Mouse (Mus musculus): ENCODE data around the gene Stat3.
A peak's percentile ranks its signal among the peaks of the same experiment; 100 is the strongest.

Gene Stat3

DNA sequence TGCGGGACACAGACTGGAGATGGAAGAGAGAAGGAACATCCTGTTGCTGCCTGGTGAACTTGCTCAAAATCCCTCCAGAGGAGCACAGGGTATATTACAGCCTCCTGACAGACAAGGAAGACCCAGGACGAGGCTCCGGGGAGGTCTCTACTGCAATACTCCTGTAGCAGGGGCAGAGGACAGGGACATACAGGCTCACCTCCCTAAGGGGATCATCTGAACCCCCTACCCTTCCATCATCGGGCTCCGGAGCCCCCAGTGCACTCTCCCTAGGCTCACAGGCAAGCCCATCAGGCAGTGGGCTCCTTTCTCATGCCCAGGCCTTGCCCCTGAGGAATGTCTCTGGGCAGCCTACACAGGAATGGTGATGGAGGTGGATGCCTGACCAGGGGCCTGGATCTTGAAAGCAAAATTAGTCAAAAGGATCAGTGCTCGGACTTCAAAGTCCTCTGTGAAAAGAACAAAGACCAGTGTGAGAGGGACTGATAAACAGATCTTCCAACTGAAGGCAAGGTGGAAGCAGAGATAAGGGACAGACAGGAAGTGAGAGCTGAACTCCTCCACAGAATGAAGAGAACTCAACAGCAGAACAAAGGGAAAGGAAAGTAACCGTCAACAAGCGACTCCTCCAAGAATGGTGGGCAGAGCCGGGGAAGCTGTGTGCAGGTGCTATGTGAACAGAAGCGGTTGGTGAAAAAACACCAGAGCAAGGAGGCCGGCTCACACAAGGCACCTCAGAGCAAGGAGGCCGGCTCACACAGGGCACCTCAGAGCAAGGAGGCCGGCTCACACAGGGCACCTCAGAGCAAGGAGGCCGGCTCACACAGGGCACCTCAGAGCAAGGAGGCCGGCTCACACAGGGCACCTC lies 47.9 kb downstream of the Stat3 start:
- no peak for DNase-seq (ENCODE audit: extremely low read depth, low read depth, low spot score)

DNA sequence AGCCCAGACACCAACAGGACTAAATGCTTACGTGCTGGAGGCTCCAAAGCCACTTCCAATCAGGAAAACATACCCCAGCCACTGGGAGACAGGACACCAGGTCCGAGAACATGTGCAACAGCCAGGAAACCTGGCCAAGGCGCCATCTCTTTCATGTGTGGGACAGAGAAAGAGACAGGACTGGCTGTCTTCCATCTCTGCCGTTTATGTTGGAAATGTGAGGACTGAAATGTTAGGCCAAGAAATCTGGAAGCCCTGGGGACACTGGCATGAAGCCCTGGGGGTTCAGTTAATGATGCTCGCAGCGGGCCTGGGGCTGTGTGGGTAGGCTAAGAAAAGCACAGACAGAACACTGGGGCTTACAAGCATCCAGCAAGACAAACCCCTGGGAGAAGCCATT lies 48.9 kb downstream of the Stat3 start:
- peak; percentile 56 for DNase-seq (ENCODE audit: extremely low read depth, low read depth, low spot score)

DNA sequence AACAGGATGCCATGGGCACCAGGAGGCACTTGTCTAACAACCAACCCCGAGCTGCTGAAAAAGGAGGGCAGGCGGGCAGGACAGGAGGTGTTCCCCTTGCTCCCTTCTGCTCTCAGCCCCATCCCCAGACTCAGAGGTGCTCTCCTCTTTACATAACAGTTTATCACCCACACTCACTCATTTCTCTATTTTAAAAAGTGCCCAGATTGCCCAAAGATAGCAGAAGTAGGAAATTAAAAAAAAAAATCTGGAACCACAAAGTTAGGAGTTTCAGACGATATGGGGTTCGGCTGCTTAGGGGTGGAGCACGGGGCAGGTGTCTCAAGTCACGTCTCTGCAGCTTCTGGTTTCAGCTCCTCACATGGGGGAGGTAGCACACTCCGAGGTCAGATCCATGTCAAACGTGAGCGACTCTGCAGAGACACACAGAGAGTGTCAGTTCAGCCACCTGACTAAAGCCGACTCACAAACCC lies 51.0 kb downstream of the Stat3 start:
- no peak for DNase-seq (ENCODE audit: extremely low read depth, low read depth, low spot score)

- DNase-seq (ENCODE audit: extremely low read depth, low read depth, low spot score) = no peak
Measured at GRCm38 (mm10) chr11:100887764-100888163, 51.6 kb downstream of the Stat3 start.

DNA sequence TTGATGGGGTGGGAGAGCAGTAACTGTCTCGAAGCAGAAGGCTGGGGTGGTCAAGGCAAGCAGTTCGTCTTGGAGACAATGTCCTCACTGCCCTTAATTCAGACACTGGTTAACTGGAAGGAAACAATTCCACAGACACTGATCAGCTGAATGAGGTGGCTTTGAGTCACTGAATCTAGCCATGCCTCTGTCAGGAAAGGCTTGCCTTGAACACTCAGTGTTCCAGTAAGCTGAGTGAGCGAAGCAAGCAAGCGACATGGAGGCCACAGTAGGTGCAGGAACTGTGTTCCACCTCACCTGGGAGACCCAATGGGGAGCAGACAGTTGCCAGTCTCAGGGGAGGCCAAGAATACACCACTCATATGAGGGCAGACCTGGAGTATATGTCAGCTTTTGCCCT lies 52.1 kb downstream of the Stat3 start:
- no peak for DNase-seq (ENCODE audit: extremely low read depth, low read depth, low spot score)

DNA sequence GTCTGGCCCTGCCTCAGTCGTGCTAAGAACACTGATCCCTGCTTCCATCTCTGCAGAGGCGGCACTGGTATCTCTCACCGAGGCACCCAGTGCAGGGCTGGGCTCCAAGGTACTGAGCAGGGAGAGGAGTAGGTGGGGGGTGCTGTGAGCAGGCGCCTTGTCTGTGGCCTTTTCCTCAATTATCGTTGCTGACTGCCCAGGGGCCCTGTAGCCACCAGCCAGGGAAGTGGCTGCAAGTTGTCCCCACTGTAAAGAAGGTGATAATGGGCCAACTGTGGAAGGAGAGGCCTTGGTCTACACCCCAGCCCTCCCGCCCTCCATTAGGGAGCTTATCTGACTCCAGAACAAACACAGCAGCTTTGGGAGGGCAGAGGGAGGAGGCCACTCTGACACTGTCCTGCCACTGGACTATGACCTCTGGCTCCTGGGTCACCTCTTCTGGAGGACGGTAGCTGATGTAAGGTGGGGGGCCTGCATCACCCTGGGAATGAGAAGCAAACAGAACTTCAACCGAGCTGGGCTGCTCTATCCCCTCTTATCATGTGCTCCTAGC lies 53.1 kb downstream of the Stat3 start:
- no peak for DNase-seq (ENCODE audit: extremely low read depth, low read depth, low spot score)

GRCm38 (mm10) chr11:100885472-100885871 lies 53.9 kb downstream of the Stat3 start:
- DNase-seq (ENCODE audit: extremely low read depth, low read depth, low spot score) = no peak

- no peak for DNase-seq (ENCODE audit: extremely low read depth, low read depth, low spot score)
Measured at GRCm38 (mm10) chr11:100883640-100884039, 55.7 kb downstream of the Stat3 start.

- no peak for DNase-seq (ENCODE audit: extremely low read depth, low read depth, low spot score)
Measured at GRCm38 (mm10) chr11:100879321-100880078, 59.8 kb downstream of the Stat3 start.

DNA sequence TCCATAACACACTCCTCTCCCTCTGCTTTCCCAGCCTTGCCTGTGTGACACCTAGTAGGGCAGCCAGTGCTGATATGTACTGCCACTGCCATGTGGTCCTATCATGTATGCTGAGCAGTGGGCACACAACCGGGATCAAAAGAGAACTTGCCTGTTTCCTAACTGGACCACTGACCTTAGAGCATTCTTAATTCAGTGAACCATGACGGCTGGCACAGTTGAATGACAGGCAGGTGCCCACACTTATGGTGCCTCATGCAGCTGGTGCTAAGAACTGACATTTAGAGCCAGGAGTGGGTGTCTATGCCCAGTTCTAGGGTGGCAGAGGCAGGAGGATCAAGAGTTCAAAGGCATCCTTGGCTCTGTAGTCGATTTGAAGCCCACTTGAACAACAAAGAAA lies 63.6 kb downstream of the Stat3 start:
- DNase-seq (ENCODE audit: extremely low read depth, low read depth, low spot score) = no peak

DNA sequence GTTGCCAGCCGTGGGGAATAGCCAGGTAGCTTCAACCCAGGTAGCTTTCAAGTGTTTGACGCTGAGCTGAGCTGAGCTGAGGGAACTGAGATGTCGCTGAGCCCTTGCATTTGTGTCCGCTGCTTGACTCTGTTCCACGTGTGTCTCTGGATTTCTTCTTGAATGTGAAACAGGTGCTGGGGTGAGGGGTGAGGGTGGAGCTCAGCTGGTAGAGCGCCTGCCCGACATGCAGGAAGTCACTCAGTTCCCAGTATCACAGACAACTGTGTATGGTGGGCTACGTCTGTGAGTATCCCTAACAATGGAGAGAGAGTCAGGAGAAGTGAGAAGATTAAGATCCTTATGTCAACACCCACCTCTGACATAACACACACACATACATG lies 68.4 kb downstream of the Stat3 start:
- DNase-seq (ENCODE audit: extremely low read depth, low read depth, low spot score) = no peak

DNA sequence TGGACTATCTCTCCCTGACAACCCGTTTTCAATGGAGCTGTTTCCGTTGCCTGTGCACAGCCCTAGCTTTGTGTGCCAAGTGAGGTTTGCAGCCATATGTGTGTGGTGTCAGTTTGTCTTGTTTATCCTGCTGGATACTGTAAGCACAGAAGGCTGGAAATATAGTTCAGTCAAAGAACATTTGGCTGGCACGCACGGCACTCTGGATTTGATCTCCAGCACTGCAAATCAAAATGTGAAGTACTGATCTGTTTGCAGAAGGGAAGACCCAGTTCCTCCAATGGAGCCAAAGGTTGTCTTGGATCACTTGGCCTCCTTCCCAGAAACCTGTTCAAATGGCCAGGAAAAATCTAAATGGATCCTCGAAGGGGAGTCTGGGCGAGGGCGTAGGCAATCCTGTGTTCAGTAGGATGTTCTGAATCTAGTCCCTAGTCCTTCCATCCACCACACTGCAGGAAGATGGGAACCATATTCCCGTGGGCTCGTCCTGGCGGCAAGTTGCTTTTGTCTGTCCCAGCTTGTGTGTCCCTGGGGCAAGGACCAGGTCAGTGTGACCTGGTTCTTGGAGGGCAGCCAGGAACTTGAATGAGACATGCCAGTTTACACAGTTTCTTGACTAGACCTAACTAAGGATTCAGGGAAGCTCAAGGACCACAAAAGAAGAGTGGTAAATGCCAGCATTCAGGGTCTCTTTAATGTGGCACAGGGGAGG lies 68.9 kb downstream of the Stat3 start:
- peak; percentile 52 for DNase-seq (ENCODE audit: extremely low read depth, low read depth, low spot score)

DNA sequence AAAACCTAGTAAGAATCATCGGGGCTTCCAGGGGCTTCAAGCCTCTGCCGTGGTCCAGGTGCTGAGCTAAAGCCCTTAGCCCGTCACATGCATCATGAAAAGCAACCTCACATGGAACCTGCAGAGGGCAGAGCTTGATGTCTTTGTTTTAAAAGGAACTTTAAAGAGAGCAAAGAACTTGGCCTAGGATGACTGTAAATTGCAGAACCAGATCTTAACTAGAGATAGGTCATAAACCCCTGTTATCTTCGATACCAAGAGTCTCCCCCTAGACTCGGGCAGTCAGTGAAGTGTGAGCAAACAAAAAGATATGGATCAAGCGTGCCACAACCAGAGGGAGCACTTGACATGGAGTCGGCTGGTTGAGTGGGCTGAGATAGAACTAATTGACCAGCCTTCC lies 73.7 kb downstream of the Stat3 start:
- no peak for DNase-seq (ENCODE audit: extremely low read depth, low read depth, low spot score)

DNA sequence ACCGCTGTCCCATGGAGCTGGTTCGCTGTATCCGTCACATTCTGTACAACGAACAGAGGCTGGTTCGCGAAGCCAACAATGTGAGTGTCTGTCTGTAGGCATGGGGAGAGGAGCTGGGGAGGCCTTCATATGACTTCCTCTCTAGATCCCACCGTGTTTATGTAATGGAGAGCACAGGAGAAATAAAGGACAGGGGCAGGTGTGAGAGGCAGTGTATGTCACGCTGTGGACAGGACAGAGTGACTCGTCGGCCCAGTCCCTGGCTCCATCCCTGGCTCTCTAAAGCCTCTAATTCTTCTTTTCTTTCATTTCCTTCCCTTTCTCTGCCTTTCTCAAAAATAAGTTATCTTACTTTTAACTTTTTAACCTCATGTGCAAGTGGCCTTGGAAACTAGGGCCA lies 76.2 kb downstream of the Stat3 start:
- DNase-seq (ENCODE audit: extremely low read depth, low read depth, low spot score) = no peak

- no peak for DNase-seq (ENCODE audit: extremely low read depth, low read depth, low spot score)
Measured at GRCm38 (mm10) chr11:100861836-100862235, 77.5 kb downstream of the Stat3 start.

GRCm38 (mm10) chr11:100861335-100861734 lies 78.0 kb downstream of the Stat3 start:
- no peak for DNase-seq (ENCODE audit: extremely low read depth, low read depth, low spot score)

DNA sequence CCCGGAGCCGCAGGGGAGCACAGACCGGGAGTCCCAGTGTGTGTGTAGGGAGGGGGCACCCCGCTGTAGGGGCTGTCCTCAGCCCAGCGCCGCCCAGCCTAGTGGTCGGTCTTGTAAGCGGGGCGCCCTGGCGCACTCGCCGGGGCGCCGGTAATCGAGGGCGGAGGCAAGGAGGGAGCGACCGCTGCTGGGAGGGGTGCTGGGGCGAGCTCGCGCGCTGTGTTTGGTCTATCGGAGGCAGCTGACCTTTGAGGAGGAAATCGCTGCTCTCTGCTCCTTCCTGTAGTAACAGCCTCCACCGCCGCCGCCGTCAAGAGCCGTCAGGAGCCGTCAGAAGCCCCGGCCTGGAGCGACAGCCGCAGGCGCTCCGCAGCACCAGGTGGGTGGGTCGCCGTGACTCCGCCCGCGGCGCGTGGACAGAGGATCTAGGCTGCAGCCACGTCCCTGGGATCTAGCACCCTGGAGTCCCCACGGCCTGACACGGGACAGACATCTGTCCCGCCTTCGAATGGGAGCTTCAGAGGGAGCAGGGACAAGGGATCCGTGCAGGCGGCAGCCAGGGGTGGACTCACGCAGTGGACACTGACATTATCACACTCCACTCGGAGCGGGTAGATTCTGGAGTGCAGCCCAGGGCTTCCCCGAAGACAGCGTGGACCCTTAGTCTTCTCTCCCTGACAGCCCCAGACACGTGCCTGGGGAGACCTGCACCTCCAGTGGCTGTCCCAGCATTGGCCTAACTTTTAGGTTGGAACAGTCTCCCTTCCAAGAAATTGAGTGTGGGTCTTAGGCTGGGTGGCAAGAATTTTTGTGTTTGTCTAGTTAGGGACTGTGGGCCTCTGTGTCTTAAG lies 78.9 kb downstream of the Stat3 start:
- DNase-seq (ENCODE audit: extremely low read depth, low read depth, low spot score) = no peak

DNA sequence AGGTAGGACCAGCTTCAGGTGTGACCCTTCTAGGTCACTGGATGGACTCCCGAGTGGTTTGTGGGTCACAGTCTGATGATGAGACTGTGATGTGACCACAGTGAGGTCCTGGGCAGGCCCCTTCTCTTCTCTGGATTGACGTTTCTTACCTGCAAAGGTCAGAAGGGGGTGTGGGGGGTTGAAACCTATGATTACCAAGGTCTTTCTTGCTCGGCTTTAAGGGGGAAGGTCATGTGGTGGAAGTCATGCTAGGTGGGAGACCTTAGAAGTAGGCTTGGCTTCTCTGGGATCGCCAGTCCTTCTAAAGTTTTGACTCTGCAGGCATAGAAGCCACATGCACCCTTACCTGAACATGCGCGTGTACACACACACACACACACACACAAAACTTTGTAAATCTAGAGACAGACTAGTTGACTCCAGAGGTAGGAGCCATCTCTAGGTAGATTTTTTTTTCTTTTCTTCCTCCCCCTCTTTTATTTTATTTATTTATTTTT lies 79.7 kb downstream of the Stat3 start:
- DNase-seq (ENCODE audit: extremely low read depth, low read depth, low spot score) = no peak

DNA sequence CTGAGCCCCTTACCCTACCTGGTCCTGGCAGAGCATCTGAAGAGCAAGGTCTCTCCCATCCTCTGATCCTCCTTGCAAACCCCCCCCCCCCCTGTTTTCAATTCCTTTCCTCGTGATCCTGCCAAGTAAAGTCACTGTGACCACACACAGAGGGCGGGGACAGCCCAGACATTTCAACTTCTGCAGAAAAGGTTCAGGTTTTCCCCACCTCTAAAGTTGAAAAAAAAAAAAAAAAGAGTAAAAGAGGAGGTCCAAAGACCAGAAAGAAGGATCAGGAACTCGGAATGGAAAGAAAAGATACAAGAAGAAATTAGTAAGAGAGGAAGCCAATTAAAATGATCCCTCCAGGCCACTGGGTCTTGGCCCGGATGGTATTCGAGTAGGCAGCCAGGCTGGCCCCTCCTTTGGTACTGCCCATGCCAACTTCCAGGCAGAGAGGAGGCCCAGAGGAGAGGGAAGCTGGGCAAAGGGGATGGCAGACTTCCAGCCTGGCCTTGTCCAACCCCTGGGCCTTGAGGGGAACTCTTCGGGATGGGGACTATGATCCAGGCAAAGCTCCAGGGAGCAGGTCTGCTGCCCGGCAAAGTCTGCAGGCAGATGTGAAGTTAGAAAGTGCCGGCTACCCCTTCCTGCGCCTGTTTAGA lies 80.3 kb downstream of the Stat3 start, which contains the start of gene Stat5a:
Gene Stat5a, plus strand, starts transcription at position 417 of the 644 bp plus-strand sequence.
- DNase-seq (ENCODE audit: extremely low read depth, low read depth, low spot score) = peak; percentile 79

DNA sequence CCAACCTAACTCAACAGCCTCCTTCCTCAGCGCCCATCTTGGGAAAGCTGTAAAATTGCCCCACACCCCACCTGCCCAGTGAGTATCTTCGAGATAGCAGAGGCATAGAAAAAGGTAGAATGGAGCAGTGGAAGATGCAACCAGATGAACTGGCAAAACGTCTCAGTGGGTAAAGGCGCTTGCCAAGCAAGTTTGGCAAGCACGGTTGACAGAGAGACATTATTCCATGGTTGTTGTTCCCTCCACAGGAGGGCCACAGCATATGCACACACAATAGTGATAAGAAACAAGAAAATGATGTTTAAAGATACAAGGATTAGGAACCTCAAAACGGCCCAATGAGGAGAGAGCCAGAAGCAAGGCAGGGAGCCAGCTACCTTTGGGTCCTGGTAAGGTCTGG lies 81.4 kb downstream of the Stat3 start:
- DNase-seq (ENCODE audit: extremely low read depth, low read depth, low spot score) = no peak
